Mouse (Mus musculus): Measurements from ENCODE around the gene Ptprg. TPM values are rescaled to one million over a fixed set of nuclear protein-coding genes. Genes with fewer than 3 reads are reported as not detected.

The Ptprg gene
- polyA plus RNA-seq, 1 experiment from 2014 or later = 48.0 TPM

DNA sequence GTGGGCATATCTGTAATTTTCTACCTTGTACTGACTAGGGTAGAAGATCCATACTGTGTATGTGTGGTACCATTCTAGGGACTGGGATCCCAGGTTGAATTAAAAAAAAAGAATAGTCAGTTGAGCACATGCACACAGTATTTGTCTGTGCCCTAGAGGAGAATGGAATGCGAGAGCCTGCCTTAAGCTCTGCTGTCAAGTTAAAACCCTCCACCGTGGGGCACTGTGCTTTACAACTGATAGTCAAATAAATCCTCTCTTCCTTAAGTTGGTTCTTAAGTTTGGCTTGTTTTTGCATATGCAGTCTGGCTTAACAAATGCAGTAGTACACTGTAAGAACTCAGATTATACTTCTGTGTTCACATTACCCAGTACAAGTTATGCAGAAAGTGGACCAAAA is 476.6 kb downstream of the Ptprg start:
- H3K36me3 ChIP-seq (ENCODE audit: control insufficient read depth, insufficient read depth, low read length) = no peaks in the 10 kb centered on the region
- no peak overlapping the region for H3K4me2 ChIP-seq (ENCODE audit: low read depth, low read length, severe bottlenecking)
- H3K4me3 ChIP-seq (ENCODE audit: low read depth, low read length) = no peak overlapping the region
- no peak overlapping the region for H3K27ac ChIP-seq (ENCODE audit: low read depth, low read length)
- H3K27me3 ChIP-seq (ENCODE audit: control insufficient read depth, insufficient read depth, low read length) = no peaks in the 10 kb centered on the region
- H3K9me3 ChIP-seq (ENCODE audit: control insufficient read depth, low read length) = no peaks in the 10 kb centered on the region
- ATAC-seq (replicated peaks; ENCODE audit: low FRiP score) (no peak), DNase-seq (ENCODE audit: low spot score) (no peak)
- no peaks in the 10 kb centered on the region for H3K4me1 ChIP-seq (replicated peaks; ENCODE audit: control insufficient read depth, insufficient read depth, low read length)
- 85% methylated on average over 2 of the region's 2 CpGs for WGBS
- H3K9ac ChIP-seq (ENCODE audit: low read length) = no peak overlapping the region

DNA sequence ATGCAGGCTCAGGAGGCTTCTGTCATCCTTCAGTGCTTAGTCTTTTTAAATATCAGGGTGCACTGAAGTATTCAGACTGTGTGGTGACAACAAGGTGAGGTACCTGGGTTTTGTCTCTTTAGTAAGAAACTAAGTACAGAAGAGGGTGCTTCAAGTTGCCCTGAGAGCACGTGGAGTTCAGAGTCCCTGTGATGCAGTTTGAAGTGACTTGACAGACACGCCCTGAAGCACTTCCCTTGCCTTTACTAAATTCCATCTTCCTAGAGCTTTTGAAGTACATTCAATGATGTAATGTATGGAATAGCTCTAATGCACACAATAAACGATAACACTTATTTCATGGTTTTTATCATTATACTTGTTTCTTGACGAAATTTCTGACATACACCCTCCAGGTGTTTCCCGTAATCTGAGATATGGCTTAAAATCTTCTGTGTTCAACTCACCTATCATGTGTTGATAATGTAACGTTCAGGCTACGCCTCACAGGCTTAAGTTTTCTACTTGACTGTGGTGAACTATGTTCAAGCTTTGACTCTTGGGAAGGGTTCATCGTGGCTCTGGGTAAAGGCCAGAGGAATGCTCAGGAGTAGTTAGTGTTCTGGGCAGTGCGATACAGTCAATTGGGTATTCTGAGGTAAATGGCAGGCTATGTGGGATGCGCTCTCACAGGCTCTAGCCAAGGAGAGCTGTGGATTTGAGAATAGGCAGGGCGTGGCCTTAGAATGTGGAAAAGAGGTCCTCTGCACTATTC is 483.4 kb downstream of the Ptprg start:
- Histone ChIP-seq H3K9me3 (ENCODE audit: control insufficient read depth, low read length) (no peaks in the 10 kb centered on the region), H3K27ac (ENCODE audit: low read depth, low read length) (no peak overlapping the region), H3K9ac (ENCODE audit: low read length) (no peak overlapping the region), H3K4me2 (ENCODE audit: low read depth, low read length, severe bottlenecking) (no peak overlapping the region), H3K4me1 (replicated peaks; ENCODE audit: control insufficient read depth, insufficient read depth, low read length) (no peaks in the 10 kb centered on the region), H3K4me3 (ENCODE audit: low read depth, low read length) (no peak overlapping the region), H3K36me3 (ENCODE audit: control insufficient read depth, insufficient read depth, low read length) (no peaks in the 10 kb centered on the region), H3K27me3 (ENCODE audit: control insufficient read depth, insufficient read depth, low read length) (no peaks in the 10 kb centered on the region)
- 91% methylated on average over 11 of the region's 11 CpGs for WGBS
- DNase-seq (ENCODE audit: low spot score) (no peak), ATAC-seq (replicated peaks; ENCODE audit: low FRiP score) (no peak)

DNA sequence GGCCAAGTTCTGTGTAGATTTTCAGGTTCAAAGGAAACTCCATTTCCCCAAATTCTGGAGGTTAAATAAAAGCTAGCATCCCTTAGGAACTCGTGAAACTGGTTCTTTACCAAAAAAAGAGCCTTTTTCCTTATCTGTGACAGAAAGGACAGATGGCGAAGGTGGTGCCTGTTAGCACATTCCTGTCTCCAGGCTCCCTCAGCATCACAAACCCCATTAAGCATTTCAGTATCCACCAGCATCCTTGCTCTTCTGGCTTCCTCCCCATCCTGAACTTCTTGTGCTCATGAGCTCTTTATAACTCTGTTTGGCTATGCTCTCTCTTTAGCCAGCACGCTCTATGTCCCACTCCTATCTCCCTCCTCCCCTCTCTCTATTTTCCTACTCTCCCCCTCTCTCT is 486.4 kb downstream of the Ptprg start:
- Histone ChIP-seq H3K4me1 (replicated peaks; ENCODE audit: control insufficient read depth, insufficient read depth, low read length) (no peaks in the 10 kb centered on the region), H3K36me3 (ENCODE audit: control insufficient read depth, insufficient read depth, low read length) (no peaks in the 10 kb centered on the region), H3K4me2 (ENCODE audit: low read depth, low read length, severe bottlenecking) (no peak overlapping the region), H3K9me3 (ENCODE audit: control insufficient read depth, low read length) (no peaks in the 10 kb centered on the region), H3K9ac (ENCODE audit: low read length) (no peak overlapping the region), H3K27me3 (ENCODE audit: control insufficient read depth, insufficient read depth, low read length) (no peaks in the 10 kb centered on the region), H3K27ac (ENCODE audit: low read depth, low read length) (no peak overlapping the region), H3K4me3 (ENCODE audit: low read depth, low read length) (no peak overlapping the region)
- WGBS = 86% methylated on average over 3 of the region's 3 CpGs
- ATAC-seq (replicated peaks; ENCODE audit: low FRiP score) (no peak), DNase-seq (ENCODE audit: low spot score) (no peak)

DNA sequence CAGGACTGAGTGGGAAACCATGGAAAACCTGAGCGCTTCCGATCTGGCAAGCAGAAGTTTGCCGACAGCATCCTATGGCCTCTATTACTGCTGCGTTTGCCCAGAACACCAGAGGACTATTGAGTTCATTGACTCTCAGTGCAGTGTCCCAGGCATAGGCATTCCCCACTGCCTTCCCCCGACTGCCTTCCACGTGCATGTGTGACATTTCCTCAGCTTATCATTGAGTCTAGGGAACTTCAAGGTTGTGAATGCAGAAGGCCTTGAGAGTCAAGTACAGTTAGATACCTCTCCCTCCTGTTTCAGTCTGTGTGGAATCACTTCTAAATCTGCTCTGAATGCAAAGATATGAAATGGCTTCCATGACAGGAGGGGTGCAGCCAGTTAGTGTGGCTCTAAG is 488.2 kb downstream of the Ptprg start:
- WGBS = 97% methylated on average over 6 of the region's 6 CpGs
- Histone ChIP-seq H3K27me3 (ENCODE audit: control insufficient read depth, insufficient read depth, low read length) (no peaks in the 10 kb centered on the region), H3K36me3 (ENCODE audit: control insufficient read depth, insufficient read depth, low read length) (no peaks in the 10 kb centered on the region)

DNA sequence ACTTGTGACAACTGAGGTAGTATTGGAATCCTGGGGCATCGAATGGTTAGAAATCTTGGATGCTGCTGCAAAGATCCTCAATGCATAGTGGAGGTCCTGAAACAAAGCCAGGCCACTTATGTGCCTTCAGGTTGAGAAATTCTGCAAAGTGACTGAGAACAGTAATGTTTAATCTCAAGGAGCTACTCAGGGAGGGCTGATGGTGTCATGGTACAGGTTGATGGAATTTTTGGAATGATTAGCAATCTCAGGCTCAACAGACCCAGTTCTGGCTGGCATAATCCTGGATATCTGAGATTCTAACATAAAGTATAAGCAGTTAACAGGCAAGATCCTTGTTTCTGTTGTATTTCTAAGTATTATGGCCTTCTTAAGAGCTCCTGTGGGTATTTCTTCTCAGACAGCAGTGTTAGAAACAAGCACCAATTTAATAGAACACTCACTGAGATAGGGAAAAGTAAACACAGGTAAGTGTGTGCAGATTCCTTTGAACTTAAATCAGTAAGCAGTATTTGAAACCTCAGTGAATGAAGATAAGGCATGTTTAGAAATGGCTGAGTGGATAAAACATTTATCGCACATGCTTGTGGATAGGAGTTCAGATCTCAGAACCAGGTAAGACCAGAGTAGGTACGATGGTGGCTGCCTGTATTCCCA is 493.0 kb downstream of the Ptprg start:
- Histone ChIP-seq H3K9me3 (ENCODE audit: control insufficient read depth, low read length) (no peaks in the 10 kb centered on the region), H3K4me2 (ENCODE audit: low read depth, low read length, severe bottlenecking) (no peak overlapping the region), H3K27me3 (ENCODE audit: control insufficient read depth, insufficient read depth, low read length) (no peaks in the 10 kb centered on the region), H3K27ac (ENCODE audit: low read depth, low read length) (no peak overlapping the region), H3K9ac (ENCODE audit: low read length) (no peak overlapping the region), H3K4me3 (ENCODE audit: low read depth, low read length) (no peak overlapping the region), H3K4me1 (replicated peaks; ENCODE audit: control insufficient read depth, insufficient read depth, low read length) (no peaks in the 10 kb centered on the region), H3K36me3 (ENCODE audit: control insufficient read depth, insufficient read depth, low read length) (no peaks in the 10 kb centered on the region)
- WGBS = over 99% methylated on average over 3 of the region's 3 CpGs
- ATAC-seq (replicated peaks; ENCODE audit: low FRiP score) (no peak), DNase-seq (ENCODE audit: low spot score) (no peak)

More for the DNA sequence above, 488.2 kb downstream of the Ptprg start:
- Histone ChIP-seq H3K9me3 (ENCODE audit: control insufficient read depth, low read length) (no peaks in the 10 kb centered on the region), H3K4me2 (ENCODE audit: low read depth, low read length, severe bottlenecking) (no peak overlapping the region), H3K9ac (ENCODE audit: low read length) (no peak overlapping the region), H3K4me1 (replicated peaks; ENCODE audit: control insufficient read depth, insufficient read depth, low read length) (no peaks in the 10 kb centered on the region), H3K27ac (ENCODE audit: low read depth, low read length) (no peak overlapping the region), H3K4me3 (ENCODE audit: low read depth, low read length) (no peak overlapping the region)
- ATAC-seq (replicated peaks; ENCODE audit: low FRiP score) (no peak), DNase-seq (ENCODE audit: low spot score) (no peak)

DNA sequence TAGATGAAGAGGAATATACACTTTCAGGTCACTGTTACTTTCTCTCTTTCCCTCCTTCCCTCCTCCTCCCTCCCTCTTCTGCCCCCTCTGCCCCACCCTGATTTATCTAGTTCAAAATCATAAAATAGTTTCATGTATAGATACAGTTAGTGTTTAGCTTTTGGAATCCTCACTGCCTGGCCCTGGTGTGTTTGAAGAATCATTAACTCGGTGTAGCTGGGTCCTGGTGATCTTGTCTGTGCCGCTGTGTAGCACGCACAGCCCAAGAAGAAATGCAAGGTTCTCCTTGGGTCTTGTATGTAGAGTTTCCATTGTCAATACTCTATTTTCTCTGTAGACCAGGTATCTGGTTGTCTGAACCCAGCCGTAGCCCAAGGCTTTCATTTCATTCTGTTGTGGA is 494.3 kb downstream of the Ptprg start:
- no peaks in the 10 kb centered on the region for H3K9me3 ChIP-seq (ENCODE audit: control insufficient read depth, low read length)
- no peak overlapping the region for H3K9ac ChIP-seq (ENCODE audit: low read length)
- H3K27ac ChIP-seq (ENCODE audit: low read depth, low read length) = no peak overlapping the region
- no peaks in the 10 kb centered on the region for H3K36me3 ChIP-seq (ENCODE audit: control insufficient read depth, insufficient read depth, low read length)
- DNase-seq (ENCODE audit: low spot score) (no peak), ATAC-seq (replicated peaks; ENCODE audit: low FRiP score) (no peak)
- H3K4me2 ChIP-seq (ENCODE audit: low read depth, low read length, severe bottlenecking) = no peak overlapping the region
- no peaks in the 10 kb centered on the region for H3K4me1 ChIP-seq (replicated peaks; ENCODE audit: control insufficient read depth, insufficient read depth, low read length)
- no peaks in the 10 kb centered on the region for H3K27me3 ChIP-seq (ENCODE audit: control insufficient read depth, insufficient read depth, low read length)
- no peak overlapping the region for H3K4me3 ChIP-seq (ENCODE audit: low read depth, low read length)
- WGBS = 94% methylated on average over 4 of the region's 4 CpGs

DNA sequence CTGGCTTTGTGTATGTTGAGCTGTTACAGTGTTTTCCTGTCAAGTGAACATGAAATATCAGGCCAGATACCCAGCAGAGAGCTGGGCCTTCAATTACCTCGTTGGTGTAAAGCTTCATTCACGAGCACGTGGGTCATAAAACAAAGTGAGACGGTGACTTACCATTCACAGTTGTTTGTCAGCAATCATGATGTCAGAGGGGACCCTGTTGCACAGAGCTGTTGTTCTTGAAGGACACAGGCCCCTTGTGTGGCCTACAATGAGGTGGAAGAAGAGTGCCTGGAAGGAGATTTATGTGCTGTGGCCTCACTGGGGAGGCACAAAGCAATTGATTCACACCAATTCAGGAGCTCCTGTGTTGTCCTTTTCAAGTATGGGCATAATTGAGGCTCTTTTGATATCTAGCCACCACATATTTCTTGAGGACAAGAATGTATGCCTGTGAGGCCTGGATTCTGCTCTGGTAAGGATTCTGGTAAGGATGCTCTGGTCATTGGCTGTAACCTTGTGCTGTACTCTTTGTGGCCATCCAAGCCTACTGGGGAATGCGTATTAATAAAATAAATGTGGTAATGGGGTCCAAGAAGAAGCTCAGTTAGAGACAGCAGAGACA is 503.7 kb downstream of the Ptprg start:
- Histone ChIP-seq H3K9me3 (ENCODE audit: control insufficient read depth, low read length) (no peaks in the 10 kb centered on the region), H3K4me1 (replicated peaks; ENCODE audit: control insufficient read depth, insufficient read depth, low read length) (no peaks in the 10 kb centered on the region), H3K4me2 (ENCODE audit: low read depth, low read length, severe bottlenecking) (no peak overlapping the region), H3K27me3 (ENCODE audit: control insufficient read depth, insufficient read depth, low read length) (no peaks in the 10 kb centered on the region), H3K9ac (ENCODE audit: low read length) (no peak overlapping the region), H3K27ac (ENCODE audit: low read depth, low read length) (no peak overlapping the region), H3K36me3 (ENCODE audit: control insufficient read depth, insufficient read depth, low read length) (no peaks in the 10 kb centered on the region), H3K4me3 (ENCODE audit: low read depth, low read length) (no peak overlapping the region)
- 51% methylated on average over 5 of the region's 5 CpGs for WGBS
- ATAC-seq (replicated peaks; ENCODE audit: low FRiP score) = no peak
- DNase-seq (ENCODE audit: low spot score) = no peak

DNA sequence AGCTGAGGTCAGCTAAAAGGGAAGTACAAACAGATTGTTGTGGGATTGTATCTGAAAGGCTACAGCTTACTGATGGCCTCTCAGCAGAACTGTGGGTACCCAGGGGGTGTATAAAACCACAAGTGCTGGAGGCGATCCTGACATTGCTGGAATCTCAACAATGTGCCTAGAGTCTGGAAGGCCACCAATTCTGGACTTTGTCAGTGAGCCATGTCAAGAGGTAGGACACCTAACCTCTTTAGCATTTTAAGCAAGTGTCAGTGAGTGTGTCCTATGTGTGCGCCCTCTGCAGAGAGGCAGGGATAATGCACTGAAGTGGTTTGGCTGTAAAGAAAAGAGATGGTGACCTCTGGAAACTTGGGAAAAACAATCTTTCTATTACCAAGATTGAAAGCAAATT is 504.5 kb downstream of the Ptprg start:
- DNase-seq (ENCODE audit: low spot score) (no peak), ATAC-seq (replicated peaks; ENCODE audit: low FRiP score) (no peak)
- Histone ChIP-seq H3K4me3 (ENCODE audit: low read depth, low read length) (no peak overlapping the region), H3K9ac (ENCODE audit: low read length) (no peak overlapping the region), H3K9me3 (ENCODE audit: control insufficient read depth, low read length) (no peaks in the 10 kb centered on the region; the same call in 1 of the 2 replicates), H3K4me1 (replicated peaks; ENCODE audit: control insufficient read depth, insufficient read depth, low read length) (no peaks in the 10 kb centered on the region), H3K36me3 (ENCODE audit: control insufficient read depth, insufficient read depth, low read length) (no peaks in the 10 kb centered on the region), H3K27me3 (ENCODE audit: control insufficient read depth, insufficient read depth, low read length) (no peaks in the 10 kb centered on the region), H3K27ac (ENCODE audit: low read depth, low read length) (no peak overlapping the region), H3K4me2 (ENCODE audit: low read depth, low read length, severe bottlenecking) (no peak overlapping the region)
- 81% methylated on average over 2 of the region's 2 CpGs for WGBS
